Mouse (Mus musculus) embryo, embryonic 10.5 days (tissue): ENCODE results near the gene Nhlrc4.
A peak's percentile ranks its signal among the peaks of the same experiment; 100 is the strongest.

Experiments used
- DNase-seq: peaks from one replicate; pipeline ENCODE4 v3.0.0-alpha.2; 2015; ENCODE audit warnings: low spot score

The Nhlrc4 gene

DNA sequence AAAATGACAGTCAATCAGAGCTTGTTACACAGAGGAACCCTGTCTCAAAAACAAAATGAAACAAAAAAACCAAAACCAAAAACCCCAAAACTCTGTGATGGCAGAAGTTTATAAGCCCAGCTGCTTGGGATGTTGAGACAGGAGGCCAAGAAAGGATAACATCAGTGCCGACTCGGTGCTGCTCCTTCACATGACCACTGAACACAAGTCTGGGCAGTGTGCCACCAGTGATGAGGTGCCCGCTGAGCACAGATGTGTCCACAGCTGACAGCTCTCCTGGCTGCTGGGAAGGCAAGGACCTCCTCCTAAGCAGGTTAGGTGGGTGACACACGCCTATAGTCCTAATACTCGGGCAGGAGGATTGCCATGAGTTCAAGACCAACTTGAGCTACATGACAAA, 22.6 kb downstream of the Nhlrc4 start:
- no peak for DNase-seq

GRCm38 (mm10) chr17:25919786-25920642, 24.7 kb downstream of the Nhlrc4 start:
- DNase-seq: peak; percentile 99

DNA sequence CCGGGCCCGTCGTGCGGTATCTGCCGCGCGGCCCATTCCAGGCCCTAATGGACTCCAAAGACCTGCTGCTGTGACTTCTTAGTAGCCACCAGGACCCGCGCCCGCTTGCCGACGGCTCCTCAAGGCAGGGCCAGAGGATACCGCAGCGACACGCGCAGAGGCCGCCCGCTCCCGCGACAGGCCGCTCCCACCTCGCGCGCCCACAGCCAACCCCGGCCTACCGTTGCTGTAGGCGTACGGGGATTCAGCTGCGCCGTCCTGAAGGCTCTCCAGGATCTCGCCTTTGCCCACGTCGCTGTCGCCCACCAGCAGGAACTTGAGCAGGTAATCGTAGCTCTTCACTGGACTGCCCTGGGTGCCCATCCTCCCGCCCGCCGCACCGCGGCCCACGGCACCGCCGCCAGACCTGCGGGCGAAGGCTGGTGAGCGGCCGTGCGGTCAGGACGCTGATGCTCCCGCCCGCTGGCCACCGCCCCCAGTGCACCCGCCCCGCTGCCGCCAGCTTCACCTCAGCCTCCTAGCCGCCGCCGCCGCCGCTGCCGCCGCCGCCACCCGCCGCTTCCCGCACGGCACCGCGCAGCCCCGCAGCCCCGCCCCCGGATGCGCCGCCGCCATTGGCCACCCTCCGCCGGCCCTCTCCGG, 25.5 kb downstream of the Nhlrc4 start, which contains the start of gene Rab40c:
Gene Rab40c, minus strand, starts transcription at position 584 of the 642 bp plus-strand sequence.
- DNase-seq: peak; percentile 30

DNA sequence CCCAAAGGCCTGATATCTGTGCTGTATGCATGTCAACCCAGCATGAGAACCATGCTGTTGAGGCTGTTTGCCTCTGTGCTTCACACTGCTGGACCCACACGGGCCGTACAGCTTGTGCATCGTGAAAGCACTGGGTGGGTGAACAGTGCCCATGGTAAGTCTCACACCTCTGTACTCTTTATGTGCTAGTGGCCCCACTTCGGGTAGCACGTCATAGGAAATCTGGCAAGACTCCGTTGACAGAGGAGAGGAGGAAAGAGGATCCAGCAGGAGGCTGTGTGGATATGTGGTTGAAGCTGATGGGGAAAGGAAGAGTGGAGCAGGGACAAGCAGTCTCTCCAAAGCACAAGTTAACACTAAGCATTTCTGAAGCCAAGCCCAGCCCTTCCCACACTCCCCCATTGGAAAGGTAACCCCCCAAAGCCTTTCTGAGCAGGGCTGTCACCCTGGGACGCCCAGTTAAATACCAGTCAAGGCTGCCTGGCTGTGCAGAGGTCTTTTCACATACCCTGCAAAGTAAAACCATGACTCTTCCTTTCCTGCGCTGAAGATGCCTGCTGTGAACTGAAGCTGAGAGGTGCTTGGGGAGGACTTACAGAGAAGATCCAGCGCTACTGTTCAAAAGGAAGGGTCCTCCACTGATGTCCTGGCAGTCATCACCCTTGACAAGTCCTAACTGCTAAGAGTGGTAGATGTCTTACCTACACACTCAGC, 26.6 kb downstream of the Nhlrc4 start:
- no peak for DNase-seq

DNA sequence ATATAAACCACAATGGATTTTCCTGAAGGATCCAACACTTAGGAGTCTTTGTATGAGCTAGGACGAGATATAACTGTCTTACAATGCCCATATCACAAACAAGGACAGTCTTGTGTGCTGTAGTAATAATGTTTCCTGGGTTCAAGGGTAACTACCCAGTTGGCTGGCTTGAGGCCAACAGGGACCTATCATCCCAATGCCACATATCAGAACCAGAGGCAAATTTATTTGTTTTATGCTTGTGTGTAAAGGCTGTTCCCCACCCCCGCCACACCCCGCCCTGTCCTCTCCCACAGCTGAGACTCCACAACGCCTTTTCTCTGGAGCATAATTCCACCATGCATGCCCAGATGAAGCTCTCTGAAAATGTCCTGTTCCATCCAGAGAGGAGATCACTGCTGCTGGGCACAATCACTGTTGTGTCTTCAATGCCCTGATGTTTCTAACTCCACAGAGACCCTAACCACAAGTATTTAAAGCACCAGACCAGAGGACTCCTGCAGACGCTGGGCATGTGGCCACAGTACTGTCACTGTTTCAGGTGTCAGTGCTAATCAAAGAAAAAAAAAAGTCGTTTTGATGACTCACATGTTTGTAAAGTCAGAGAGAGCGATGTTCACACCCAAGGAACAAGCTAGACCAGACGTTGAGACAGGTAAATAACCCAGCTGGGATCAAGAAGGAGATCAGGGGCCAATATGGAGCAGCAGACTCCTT, 27.7 kb downstream of the Nhlrc4 start:
- DNase-seq: no peak

- DNase-seq: no peak
Measured at GRCm38 (mm10) chr17:25914295-25914694, 30.5 kb downstream of the Nhlrc4 start.

GRCm38 (mm10) chr17:25913877-25914275, 30.9 kb downstream of the Nhlrc4 start:
- no peak for DNase-seq

GRCm38 (mm10) chr17:25913186-25913876, 31.4 kb downstream of the Nhlrc4 start:
- no peak for DNase-seq

GRCm38 (mm10) chr17:25911816-25912215, 32.9 kb downstream of the Nhlrc4 start:
- DNase-seq: no peak

- DNase-seq: no peak
Measured at GRCm38 (mm10) chr17:25907640-25908039, 37.1 kb downstream of the Nhlrc4 start.

- no peak for DNase-seq
Measured at GRCm38 (mm10) chr17:25903061-25903460, 41.7 kb downstream of the Nhlrc4 start.

DNA sequence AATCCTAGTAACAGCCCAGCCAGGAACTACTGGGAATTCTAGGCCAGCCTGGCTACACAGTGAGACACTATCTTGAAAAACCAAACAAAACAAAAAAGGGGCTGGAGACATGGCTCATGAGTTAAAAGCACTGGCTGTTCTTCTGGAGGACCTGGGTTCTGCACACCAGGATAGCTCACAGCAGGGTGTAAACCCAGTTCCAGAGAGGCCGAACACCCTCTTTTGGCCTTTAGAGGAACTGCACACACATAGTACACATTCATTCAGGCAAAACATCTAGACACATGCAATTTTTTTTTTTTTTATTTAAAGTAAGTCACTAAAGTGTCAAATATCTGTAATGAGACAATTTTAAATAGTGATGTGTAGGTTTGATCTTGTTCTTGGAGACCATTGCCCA, 44.6 kb downstream of the Nhlrc4 start:
- DNase-seq: no peak

DNA sequence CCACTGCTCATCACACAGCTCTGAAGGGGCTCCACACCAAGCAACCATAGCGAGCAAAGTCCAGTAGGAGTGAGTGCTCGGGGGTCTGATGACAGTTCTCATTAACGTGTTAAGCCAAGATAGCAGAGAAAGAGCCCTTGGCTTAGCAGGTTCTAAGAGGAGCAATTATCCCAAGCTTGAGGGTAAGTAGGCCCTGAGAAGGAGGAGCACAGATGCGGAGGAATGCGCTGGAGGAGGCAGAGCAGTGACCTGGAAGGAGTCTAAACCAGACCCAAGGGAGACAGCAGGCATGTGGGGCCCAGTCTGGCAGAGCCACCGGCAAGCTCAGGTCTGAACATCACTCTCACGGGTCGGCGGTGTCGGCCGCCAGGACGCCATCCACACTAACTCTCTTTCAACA, 48.9 kb downstream of the Nhlrc4 start:
- peak; percentile 7 for DNase-seq

- peak; percentile 45 for DNase-seq
Measured at GRCm38 (mm10) chr17:25895415-25895814, 49.3 kb downstream of the Nhlrc4 start.

- peak; percentile 84 for DNase-seq
Measured at GRCm38 (mm10) chr17:25893975-25894617, 50.7 kb downstream of the Nhlrc4 start.
